Mouse (Mus musculus) liver, adult (tissue): ENCODE measurements around the gene Uroc1.

ENCODE experiments used
- GATA4 ChIP-seq: IDR thresholded peaks from 2 replicates; pipeline ENCODE4 v1.6.1; 2014; ENCODE audit warnings: mild to moderate bottlenecking, low read length; ENCODE audit not compliant: insufficient replicate concordance

The Uroc1 gene

GRCm38 (mm10) chr6:90329953-90330352, 3.1 kb upstream of the Uroc1 start:
- TF ChIP-seq GATA4 = no peak

- TF ChIP-seq GATA4 = no peak
Measured at GRCm38 (mm10) chr6:90334244-90334643, 1.2 kb downstream of the Uroc1 start.

- no peak for TF ChIP-seq GATA4
Measured at GRCm38 (mm10) chr6:90342343-90342742, 9.3 kb downstream of the Uroc1 start.

- TF ChIP-seq GATA4 = no peak
Measured at GRCm38 (mm10) chr6:90347183-90347582, 14.1 kb downstream of the Uroc1 start.

GRCm38 (mm10) chr6:90348500-90348899, 15.4 kb downstream of the Uroc1 start:
- TF ChIP-seq GATA4 = no peak

- no peak for TF ChIP-seq GATA4
Measured at GRCm38 (mm10) chr6:90350011-90350410, 16.9 kb downstream of the Uroc1 start.

GRCm38 (mm10) chr6:90358142-90358541, 25.1 kb downstream of the Uroc1 start:
- no peak for TF ChIP-seq GATA4

- no peak for TF ChIP-seq GATA4
Measured at GRCm38 (mm10) chr6:90359445-90359844, 26.4 kb downstream of the Uroc1 start.

GRCm38 (mm10) chr6:90360024-90360781, 27.1 kb downstream of the Uroc1 start:
- no peak for TF ChIP-seq GATA4

- no peak for TF ChIP-seq GATA4
Measured at GRCm38 (mm10) chr6:90360922-90361614, 28.0 kb downstream of the Uroc1 start.

GRCm38 (mm10) chr6:90363301-90363700, 30.2 kb downstream of the Uroc1 start:
- TF ChIP-seq GATA4 = no peak

GRCm38 (mm10) chr6:90368976-90369724, 36.1 kb downstream of the Uroc1 start, which contains the start of gene Zxdc:
TSS of gene Zxdc (plus strand) at chr6:90369492.
- no peak; the same call in 1 of the 2 replicates for TF ChIP-seq GATA4

- TF ChIP-seq GATA4 = no peak
Measured at GRCm38 (mm10) chr6:90369725-90370553, 36.9 kb downstream of the Uroc1 start.

- TF ChIP-seq GATA4 = no peak
Measured at GRCm38 (mm10) chr6:90374647-90375046, 41.6 kb downstream of the Uroc1 start.

- TF ChIP-seq GATA4 = no peak
Measured at GRCm38 (mm10) chr6:90377708-90378107, 44.6 kb downstream of the Uroc1 start.

GRCm38 (mm10) chr6:90381465-90381864, 48.4 kb downstream of the Uroc1 start:
- no peak for TF ChIP-seq GATA4
